Mouse (Mus musculus): ENCODE data around the gene Lrg1. TPM values are rescaled to one million over a fixed set of nuclear protein-coding genes. Genes with fewer than 3 reads are reported as not detected.
"Not testable (repeated sequence)": the region's sequence is repeated elsewhere in the genome, so short reads cannot be mapped to it uniquely, and the experiment has no call there.

Gene Lrg1
- polyA plus RNA-seq, 1 experiment, result 0.18 TPM

DNA sequence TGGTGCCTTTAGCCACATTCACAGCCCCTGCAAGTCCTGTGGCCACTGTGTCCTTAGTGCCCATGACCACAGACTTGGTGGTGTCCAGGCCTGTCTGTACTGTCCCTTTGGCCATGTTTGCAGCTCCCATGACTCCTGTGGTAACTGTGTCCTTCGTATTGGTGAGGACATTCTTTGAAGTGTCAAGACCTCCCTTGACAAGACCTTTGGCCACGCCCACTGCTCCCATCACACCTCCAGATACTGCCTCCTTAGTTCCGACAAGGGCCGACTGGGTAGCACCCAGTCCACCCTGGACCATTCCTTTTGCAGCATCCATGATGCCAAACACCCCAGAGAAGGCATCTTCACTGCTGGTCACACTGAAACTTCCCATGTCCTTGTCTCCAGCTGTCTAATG lies 14.8 kb downstream of the Lrg1 start:
- TF ChIP-seq POLR2A (IDR thresholded peaks at IDR 0.05; ENCODE audit: borderline replicate concordance, extremely low read depth, insufficient read depth, insufficient read length, poor library complexity, severe bottlenecking) (no peak), CTCF (IDR thresholded peaks at IDR 0.05; ENCODE audit: borderline replicate concordance, extremely low read depth, insufficient read depth, insufficient read length) (no peak)
- DNase-seq (ENCODE audit: low read depth), result no peak

DNA sequence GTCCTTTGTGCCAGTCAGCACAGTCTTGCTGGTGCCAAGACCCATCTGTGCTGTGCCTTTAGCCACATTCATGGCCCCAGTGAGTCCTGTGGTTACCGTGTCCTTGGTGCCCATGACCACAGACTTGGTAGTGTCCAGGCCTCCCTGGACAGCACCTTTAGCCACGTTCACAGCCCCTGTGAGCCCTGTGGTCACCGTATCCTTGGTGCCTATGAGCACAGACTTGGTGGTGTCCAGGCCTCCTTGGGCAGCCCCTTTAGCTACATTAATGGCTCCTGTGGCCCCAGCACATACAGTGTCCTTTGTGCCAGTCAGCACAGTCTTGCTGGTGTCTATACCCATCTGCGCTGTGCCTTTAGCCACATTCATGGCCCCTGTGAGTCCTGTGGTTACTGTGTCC lies 15.4 kb downstream of the Lrg1 start:
- DNase-seq (ENCODE audit: low read depth), result not testable (repeated sequence)

DNA sequence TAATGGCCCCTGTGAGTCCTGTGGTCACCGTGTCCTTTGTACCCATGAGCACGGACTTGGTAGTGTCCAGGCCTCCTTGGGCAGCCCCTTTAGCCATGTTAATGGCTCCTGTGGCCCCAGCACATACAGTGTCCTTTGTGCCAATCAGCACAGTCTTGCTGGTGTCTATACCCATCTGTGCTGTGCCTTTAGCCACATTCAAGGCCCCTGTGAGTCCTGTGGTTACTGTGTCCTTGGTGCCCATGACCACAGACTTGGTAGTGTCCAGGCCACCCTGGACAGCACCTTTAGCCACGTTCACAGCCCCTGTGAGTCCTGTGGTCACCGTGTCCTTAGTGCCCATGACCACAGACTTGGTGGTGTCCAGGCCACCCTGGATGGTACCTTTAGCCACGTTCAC lies 17.0 kb downstream of the Lrg1 start:
- not testable (repeated sequence) for DNase-seq (ENCODE audit: low read depth)

DNA sequence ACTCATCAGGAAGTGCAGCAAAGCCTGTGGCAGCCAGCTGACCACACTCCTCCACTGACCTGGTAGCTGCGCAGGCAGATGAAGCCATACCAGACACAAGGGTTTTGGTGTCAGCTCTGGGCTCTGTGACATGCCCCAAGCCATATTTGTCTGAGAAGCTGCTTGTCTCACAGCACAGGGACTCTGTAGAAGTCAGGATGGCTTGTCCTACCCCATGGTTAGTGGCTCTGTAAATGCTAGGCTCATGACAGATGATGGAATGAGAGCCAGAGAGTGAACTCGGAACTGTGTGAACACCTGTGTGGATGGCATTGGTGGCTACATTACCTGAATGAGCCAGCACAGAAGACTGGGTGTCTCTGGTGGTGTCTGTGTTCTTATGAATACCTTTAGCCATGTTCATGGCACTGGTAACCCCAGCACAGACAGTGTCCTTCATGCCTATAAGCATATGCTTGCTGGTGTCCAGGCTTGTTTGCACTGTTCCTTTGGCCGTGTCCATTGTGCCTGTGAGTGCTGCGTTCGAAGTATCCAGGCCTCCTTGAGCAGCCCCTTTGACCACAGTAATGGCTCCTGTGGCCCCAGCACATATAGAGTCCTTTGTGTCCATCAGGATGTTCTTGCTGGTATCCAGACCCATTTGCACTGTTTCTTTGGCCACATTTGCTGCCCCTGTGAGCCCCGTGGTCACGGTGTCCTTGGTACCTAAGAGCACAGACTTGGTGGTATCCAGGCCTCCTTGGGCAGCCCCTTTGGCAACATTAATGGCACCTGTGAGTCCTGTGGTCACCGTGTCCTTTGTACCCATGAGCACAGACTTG lies 18.1 kb downstream of the Lrg1 start:
- no peak for DNase-seq (ENCODE audit: low read depth)
- no peak for TF ChIP-seq POLR2A (IDR thresholded peaks at IDR 0.05; ENCODE audit: borderline replicate concordance, extremely low read depth, insufficient read depth, insufficient read length, poor library complexity, severe bottlenecking)
- TF ChIP-seq CTCF (IDR thresholded peaks at IDR 0.05; ENCODE audit: borderline replicate concordance, extremely low read depth, insufficient read depth, insufficient read length), result no peak

DNA sequence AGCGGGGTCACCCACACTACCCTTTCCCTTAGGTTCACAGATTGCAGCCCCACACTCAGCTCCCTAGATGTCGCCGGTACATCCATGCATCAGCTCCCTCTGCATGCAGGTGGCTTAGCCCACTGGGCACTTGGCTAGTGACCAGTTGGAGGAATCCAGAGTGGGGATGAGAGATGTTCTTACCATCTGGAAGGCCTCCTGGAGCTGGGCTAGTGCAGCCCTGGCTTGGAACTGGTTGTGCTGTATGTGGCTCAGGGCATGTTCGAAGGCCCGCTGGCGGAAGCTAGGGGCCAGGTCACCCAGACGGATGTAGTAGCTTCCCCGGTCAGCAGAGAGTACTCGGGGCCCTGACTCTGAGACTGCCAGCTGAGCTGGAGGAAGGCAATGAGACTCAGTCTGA lies 18.9 kb downstream of the Lrg1 start:
- TF ChIP-seq CTCF (IDR thresholded peaks at IDR 0.05; ENCODE audit: borderline replicate concordance, extremely low read depth, insufficient read depth, insufficient read length), result no peak
- TF ChIP-seq POLR2A (IDR thresholded peaks at IDR 0.05; ENCODE audit: borderline replicate concordance, extremely low read depth, insufficient read depth, insufficient read length, poor library complexity, severe bottlenecking), result no peak
- DNase-seq (ENCODE audit: low read depth), result no peak

DNA sequence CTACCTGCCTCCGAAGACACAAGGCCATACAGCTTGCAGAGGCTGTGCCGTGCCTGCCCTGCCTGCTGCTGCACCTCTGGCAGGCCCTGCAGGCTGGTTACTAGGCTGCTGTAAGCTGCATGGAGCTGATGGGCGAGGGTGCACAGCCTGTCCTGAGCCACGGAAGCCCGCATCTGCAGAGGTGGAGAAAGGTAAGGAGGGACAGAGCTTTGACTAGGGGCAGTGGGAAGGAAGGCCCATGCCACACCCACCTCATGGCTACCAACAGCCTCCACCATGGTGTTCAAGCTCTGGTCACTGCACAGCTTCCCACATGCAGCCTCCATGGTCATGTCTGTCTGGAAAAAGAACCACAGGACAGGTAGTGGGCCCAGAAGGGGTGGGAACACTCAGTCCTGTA lies 19.6 kb downstream of the Lrg1 start:
- TF ChIP-seq POLR2A (IDR thresholded peaks at IDR 0.05; ENCODE audit: borderline replicate concordance, extremely low read depth, insufficient read depth, insufficient read length, poor library complexity, severe bottlenecking), result no peak
- TF ChIP-seq CTCF (IDR thresholded peaks at IDR 0.05; ENCODE audit: borderline replicate concordance, extremely low read depth, insufficient read depth, insufficient read length), result no peak
- DNase-seq (ENCODE audit: low read depth), result no peak

DNA sequence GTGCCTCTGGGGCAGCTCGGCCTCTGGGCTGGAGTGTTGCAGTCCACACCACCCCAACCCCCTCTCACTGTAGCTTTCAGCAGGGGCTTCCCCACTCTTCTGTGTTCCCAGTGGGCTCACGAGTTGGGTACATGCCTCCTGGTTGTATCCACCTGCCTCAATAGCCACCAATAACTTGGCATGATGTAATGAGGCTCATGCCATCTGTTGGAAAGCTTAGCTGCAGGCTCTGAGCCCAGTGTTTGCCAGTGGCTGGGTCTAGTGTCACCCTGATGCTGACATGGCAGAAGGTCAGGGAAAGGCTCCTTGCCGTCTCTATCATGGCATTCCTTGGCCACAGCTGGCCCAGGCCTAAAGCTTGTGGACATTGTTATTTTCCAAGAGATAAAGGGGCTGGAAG lies 21.0 kb downstream of the Lrg1 start:
- DNase-seq (ENCODE audit: low read depth), result no peak
- TF ChIP-seq POLR2A (IDR thresholded peaks at IDR 0.05; ENCODE audit: borderline replicate concordance, extremely low read depth, insufficient read depth, insufficient read length, poor library complexity, severe bottlenecking) (no peak), CTCF (IDR thresholded peaks at IDR 0.05; ENCODE audit: borderline replicate concordance, extremely low read depth, insufficient read depth, insufficient read length) (no peak)

DNA sequence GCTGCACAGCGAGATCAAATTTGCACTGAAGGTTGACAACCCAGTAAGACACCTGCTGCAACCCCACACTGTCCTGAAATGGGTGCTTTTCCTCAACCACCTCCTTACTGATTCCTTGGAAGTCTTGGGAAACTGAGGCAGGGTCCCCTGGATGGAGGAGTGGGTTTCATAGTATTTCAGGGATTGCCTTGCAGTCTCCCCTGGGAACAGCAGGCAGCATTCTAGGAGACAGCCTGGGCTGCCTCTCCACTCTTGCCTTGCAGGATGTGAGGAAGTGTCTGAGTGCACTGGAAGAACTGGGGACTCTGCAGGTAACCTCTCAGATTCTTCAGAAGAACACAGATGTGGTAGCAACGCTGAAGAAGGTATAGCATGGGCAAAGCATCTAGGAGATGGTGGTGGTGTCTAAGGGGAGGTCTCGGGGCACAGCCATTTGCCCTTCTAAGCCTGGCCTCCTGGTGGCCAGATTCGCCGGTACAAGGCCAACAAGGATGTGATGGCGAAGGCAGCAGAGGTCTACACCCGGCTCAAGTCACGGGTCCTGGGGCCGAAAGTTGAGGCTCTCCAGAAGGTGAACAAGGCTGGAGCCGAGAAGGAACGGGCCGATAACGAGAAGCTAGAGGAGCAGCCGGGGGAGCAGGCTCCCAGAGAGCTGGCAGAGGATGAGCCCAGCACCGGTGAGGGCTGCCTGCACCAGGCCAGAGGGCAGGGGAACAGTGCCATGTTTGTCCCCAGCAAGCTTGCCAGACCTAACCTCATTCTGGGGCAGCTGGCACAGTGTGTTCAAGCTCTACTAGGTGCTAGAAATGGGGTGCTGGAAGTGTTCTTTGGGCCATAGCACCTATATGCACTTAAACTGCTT lies 22.9 kb downstream of the Lrg1 start:
- no peak for DNase-seq (ENCODE audit: low read depth)
- TF ChIP-seq CTCF (IDR thresholded peaks at IDR 0.05; ENCODE audit: borderline replicate concordance, extremely low read depth, insufficient read depth, insufficient read length) (0 out of 2 replicates have a peak, but pooled peaks have one; percentile 2), POLR2A (IDR thresholded peaks at IDR 0.05; ENCODE audit: borderline replicate concordance, extremely low read depth, insufficient read depth, insufficient read length, poor library complexity, severe bottlenecking) (no peak)

DNA sequence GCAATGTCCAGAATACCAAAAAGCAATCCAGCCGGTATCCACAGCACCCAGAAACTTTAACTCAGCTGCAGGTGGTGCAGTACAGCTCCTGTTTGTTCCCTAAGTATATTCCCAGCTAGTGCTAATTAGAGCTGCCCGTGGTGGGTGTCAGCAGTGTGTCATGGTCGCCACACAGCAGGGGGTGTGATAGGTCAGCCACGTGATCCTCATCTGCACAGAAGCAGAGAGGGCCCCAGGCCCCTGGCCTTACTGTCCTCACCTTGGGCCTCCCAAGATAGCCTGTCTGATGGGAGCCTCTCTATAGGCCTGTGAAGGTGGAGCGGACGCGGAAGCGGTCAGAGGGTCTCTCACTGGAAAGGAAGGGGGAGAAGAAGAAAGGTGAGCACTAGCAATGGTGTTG lies 23.6 kb downstream of the Lrg1 start:
- TF ChIP-seq POLR2A (IDR thresholded peaks at IDR 0.05; ENCODE audit: borderline replicate concordance, extremely low read depth, insufficient read depth, insufficient read length, poor library complexity, severe bottlenecking) (no peak), CTCF (IDR thresholded peaks at IDR 0.05; ENCODE audit: borderline replicate concordance, extremely low read depth, insufficient read depth, insufficient read length) (no peak)
- DNase-seq (ENCODE audit: low read depth), result no peak

DNA sequence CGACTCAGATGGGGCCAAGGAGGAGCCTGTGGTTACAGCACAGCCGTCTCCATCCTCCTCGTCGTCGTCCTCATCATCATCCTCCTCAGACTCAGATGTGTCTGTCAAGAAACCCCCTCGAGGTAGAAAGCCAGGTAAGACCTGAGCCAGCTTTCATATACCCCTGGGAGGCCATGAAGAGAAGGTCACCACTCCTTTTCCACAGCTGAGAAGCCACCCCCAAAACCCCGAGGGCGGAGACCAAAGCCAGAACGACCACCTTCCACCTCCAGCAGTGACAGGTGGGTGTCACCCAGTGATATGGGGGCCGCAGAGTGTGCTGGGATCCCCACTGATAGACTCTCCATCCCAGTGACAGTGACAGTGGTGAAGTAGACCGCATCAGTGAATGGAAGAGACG lies 24.9 kb downstream of the Lrg1 start:
- DNase-seq (ENCODE audit: low read depth), result no peak
- TF ChIP-seq CTCF (IDR thresholded peaks at IDR 0.05; ENCODE audit: borderline replicate concordance, extremely low read depth, insufficient read depth, insufficient read length) (no peak), POLR2A (IDR thresholded peaks at IDR 0.05; ENCODE audit: borderline replicate concordance, extremely low read depth, insufficient read depth, insufficient read length, poor library complexity, severe bottlenecking) (no peak)

DNA sequence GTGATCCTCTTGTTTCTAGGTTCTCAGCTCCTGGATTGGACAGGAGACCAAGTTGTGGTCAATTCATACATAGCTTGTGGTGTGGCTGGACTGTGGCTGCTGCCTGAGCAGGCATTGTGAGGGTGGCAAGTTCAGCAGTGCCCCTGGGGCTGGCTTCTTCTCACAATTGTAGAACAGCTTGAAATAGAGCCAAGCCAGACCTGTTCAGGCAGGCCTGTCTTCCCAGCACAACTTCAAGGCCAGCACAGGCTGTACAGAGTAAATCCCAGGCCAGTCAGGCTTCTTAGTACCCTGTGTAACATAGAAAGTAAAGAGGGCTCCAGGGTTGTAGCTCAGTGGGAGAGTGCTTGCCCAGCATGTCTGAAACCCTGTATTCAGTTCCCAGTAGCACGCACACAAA lies 29.0 kb downstream of the Lrg1 start:
- TF ChIP-seq CTCF (IDR thresholded peaks at IDR 0.05; ENCODE audit: borderline replicate concordance, extremely low read depth, insufficient read depth, insufficient read length), result no peak
- TF ChIP-seq POLR2A (IDR thresholded peaks at IDR 0.05; ENCODE audit: borderline replicate concordance, extremely low read depth, insufficient read depth, insufficient read length, poor library complexity, severe bottlenecking), result no peak

DNA sequence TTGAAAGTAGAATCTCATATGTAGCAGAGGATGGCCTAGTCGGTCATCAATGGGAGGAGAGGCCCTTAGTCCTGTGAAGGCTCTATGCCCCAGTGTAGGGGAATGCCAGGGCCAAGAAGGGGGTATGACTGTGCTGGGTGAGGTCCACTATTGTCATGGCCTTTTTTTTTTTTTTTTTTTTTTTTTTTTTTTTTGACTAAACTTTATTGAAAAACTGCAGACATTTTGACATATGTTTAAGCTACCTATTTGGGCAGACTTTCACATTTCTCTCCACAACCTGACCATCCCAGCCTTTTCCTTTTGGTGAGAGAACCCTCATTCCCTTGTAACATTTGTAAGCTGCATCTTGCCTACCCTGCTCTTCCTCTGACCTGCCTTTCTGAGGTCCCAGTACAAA lies 29.5 kb downstream of the Lrg1 start:
- TF ChIP-seq POLR2A (IDR thresholded peaks at IDR 0.05; ENCODE audit: borderline replicate concordance, extremely low read depth, insufficient read depth, insufficient read length, poor library complexity, severe bottlenecking) (no peak), CTCF (IDR thresholded peaks at IDR 0.05; ENCODE audit: borderline replicate concordance, extremely low read depth, insufficient read depth, insufficient read length) (no peak)
- DNase-seq (ENCODE audit: low read depth), result no peak

More for the DNA sequence above, 29.0 kb downstream of the Lrg1 start:
- no peak for DNase-seq (ENCODE audit: low read depth)

All from brain, embryonic 14.5 days (tissue).